Mouse (Mus musculus) hematopoietic stem cell, adult 5-6 weeks (primary cell): ENCODE measurements around the gene Gm15130. TPM values are rescaled to one million over a fixed set of nuclear protein-coding genes. Genes with fewer than 3 reads are reported as not detected.

Experiments used
- ATAC-seq, 2 experiments: fragments of 125-278 bp in 1 of 2; replicated peaks in 1 of 2; 2 replicates each; pipeline ENCODE4 v1.8.0; 2016 to 2017; ENCODE audit warnings: inconsistent platforms in 2 of 2, mild to moderate bottlenecking in 2 of 2, moderate number of reproducible peaks in 2 of 2, low read depth in 1 of 2, moderate TSS enrichment in 1 of 2; ENCODE audit not compliant: low FRiP score in 2 of 2, poor library complexity in 2 of 2, severe bottlenecking in 2 of 2, insufficient read depth in 1 of 2, low TSS enrichment in 1 of 2
- total RNA-seq: library from RNA; stranded (forward); fragments of 172-1452, 232-1000 nt; gene quantifications from 2 replicates; pipeline ENCODE4 v1.2.3, GENCODE M21; 2017

The Gm15130 gene
- not detected in 2 replicates for total RNA-seq

DNA sequence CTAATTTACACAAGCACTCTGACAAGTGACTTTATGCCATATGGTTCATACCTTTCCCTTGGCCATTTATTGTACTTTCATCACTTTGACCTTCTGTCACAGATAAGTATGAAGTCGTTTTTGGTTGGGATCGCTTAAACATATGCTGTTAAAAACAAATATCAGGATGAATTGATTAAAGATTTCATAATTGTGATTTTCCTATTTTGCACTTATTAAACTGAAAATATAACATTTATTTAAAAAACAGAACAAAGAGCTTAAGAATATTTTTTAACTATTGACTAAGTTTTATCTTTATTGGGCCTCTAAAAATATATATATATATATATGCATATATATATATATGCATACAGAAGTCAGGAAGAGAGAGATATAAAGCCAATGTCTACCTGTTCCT is at the start of gene Gm15130:
TSS of gene Gm15130 (minus strand) at position 101 of the 400 bp plus-strand sequence.
- no peak for ATAC-seq

DNA sequence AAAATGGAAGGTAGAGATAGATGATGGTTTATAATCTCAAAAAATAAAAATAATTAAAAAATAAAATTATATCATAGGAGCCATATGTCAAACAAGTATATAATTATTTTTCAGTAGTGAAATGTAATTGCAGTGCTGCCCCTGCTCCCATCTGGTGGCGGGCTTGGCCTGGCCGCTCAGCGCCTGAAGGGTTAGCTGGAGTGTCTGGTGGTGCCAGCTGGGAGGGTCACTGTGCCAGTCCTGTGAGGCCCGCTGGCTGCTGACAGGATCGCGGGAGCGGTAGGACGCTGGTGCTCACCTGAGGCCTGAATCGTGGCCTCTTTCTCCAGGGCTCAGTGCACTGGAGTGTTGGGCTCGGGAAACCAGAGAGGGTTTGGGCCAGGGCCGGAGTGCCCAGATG is 29.3 kb upstream of the Gm15130 start:
- no peak for ATAC-seq

DNA sequence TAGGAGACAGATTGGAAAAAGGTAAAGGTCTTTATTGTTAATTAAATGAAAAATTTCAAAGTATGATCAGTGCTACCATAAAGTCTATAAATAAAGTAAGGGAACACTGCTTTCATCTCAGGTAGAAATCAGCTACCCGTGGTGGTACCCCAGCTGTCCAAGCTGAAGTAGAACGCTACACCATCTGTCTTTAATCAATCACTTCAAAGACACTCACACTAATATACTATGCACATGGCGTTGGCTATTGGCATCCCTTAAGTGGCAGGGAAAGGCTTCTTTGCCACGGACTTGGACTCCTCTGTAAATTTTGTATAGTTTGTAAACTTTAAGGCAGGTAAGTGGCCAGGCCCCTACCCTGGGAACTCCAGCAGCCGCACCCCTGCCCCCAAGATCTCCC is 17.0 kb downstream of the Gm15130 start:
- ATAC-seq: no peak

DNA sequence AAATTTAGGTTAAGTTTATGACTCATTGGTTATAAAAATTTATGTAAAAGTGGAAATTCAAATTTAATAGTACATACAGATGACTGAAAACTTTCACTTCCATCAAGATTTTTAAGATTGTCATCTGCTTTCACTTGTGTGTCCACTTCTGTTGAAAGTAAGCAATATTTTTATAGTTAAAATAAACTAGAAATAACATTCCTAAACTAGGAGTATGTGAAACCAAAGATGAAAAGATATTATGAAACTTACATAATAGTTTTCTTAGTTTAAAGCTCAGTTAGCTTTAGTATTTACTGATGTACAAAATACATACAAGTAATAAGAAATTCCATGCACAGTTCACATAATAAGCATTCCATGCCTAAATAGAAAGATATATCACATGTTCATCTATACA is 46.9 kb downstream of the Gm15130 start, which contains the start of gene Gm13941:
TSS of gene Gm13941 (minus strand) at position 101 of the 400 bp plus-strand sequence.
- no peak for ATAC-seq

Other genes starting within 250 kb of the Gm15130 start
- gene Ano3, start 202.0 kb downstream of the Gm15130 start, total RNA-seq: not detected in 2 replicates
- not detected in 2 replicates for gene Gm13941, start 47.0 kb downstream of the Gm15130 start, total RNA-seq
- gene 4930430A15Rik, start 76.7 kb upstream of the Gm15130 start, total RNA-seq: not detected in 2 replicates
- gene Olfr1275, start 82.3 kb upstream of the Gm15130 start, total RNA-seq: not detected in 2 replicates
- not detected in 2 replicates for gene Olfr1276, start 101.6 kb upstream of the Gm15130 start, total RNA-seq
- not detected in 2 replicates for gene Olfr1277, start 121.2 kb upstream of the Gm15130 start, total RNA-seq
- not detected in 2 replicates for gene Olfr1278, start 137.2 kb upstream of the Gm15130 start, total RNA-seq
- not detected in 2 replicates for gene Olfr1279, start 147.7 kb upstream of the Gm15130 start, total RNA-seq
- not detected in 2 replicates for gene Olfr1280, start 161.1 kb upstream of the Gm15130 start, total RNA-seq
- gene Olfr1281, start 173.6 kb upstream of the Gm15130 start, total RNA-seq: not detected in 2 replicates
- gene Olfr1282, start 183.1 kb upstream of the Gm15130 start, total RNA-seq: not detected in 2 replicates
- gene Olfr1283, start 213.9 kb upstream of the Gm15130 start, total RNA-seq: not detected in 2 replicates
- not detected in 2 replicates for gene Olfr1284, start 222.6 kb upstream of the Gm15130 start, total RNA-seq